Mouse (Mus musculus) brain, embryonic 18.5 days (tissue): ENCODE data around the gene Myadml2.

Source experiments
- DNase-seq: peaks from one replicate; pipeline ENCODE4 v3.0.0-alpha.2; 2012; ENCODE audit warnings: low read depth, low spot score

Myadml2 gene

DNA sequence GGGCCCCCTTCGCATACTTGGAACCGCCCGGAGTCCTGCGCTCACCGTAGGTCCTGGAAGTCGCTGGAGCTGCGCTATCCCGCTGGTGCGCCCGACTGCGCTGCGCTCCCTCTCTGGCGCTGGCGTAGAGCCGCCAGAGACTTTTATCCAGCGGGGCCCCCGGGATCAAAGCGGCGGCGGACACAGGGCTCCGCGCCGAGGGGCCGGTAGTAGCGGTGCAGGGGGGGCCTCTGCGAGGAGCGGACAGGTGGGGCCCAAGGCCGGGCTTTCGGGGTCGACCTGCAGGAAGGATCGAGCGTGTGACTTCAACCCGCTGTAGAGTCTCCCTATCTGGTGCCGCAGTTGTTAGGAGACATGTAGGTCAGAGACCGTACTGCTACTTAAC, 13.1 kb upstream of the Myadml2 start, which contains the start of gene Notum:
Gene Notum (minus strand): TSS at position 100 of the 385 bp plus-strand sequence.
- no peak for DNase-seq

- no peak for DNase-seq
These were observed 12.5 kb upstream of the Myadml2 start for GRCm38 (mm10) chr11:120660301-120661075.

DNA sequence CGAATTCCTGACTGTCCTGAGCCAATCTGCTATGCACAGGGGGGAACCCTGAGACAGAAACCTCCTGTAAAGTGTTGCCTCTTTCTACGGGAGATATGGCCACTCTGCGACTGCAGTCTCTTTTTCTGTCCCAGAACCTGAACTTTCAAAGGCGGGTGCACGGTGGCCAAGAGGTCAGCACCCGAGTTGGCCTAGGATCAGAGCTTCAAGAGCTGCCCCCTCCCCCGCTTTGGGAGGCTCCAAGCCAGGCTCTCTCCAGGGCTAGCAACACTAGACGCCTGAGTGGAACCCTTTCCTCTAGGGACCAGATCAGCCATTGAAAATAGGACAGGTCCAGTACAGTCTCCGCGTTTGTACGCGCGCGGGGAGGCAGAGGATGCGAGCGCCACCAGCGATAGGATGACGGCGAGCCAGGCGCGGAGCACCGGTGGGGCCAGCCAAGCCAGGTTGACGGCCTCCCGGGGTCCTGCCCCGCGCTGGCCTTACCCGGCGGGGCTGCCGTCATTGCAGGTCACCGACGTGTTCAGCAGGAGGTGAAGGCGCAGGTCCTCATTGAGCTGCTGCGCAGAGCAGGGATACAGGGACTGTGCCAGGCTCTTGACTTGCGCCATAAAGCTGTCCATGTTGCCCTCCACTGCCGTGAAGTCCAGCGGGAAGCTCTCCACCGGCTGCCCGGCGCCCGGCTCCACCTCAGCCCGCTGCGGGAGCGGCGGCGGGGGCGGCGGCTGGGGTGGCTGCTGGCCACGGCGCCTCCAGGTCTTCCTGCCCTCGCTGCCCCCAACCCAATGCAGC, 11.7 kb upstream of the Myadml2 start:
- no peak for DNase-seq

DNA sequence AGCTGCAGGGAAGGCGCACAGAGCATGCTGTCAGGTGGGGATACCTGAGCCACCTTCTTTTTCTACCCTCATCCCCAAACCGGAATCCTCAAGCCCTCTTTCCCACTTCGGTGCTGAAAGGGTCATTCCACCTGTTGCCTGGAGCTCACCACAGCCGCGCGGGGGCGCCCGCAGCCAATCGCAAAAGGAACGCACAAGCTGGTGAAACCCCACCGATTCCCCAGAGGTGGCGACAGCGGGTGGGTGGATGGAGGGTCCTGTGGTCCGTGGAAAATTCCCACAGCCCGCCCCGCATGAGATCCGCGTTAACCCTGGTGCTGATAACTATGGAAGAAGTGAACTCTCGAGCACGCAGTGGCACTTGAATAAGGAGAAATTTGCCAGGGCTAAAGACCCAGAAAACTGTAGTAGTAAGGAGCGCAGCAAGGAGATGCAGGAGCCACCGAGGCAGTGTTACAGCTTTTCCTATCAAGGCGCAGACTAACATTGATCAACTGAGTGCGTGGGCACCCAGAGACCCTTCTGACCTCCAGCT, 11.0 kb upstream of the Myadml2 start:
- DNase-seq = no peak

DNA sequence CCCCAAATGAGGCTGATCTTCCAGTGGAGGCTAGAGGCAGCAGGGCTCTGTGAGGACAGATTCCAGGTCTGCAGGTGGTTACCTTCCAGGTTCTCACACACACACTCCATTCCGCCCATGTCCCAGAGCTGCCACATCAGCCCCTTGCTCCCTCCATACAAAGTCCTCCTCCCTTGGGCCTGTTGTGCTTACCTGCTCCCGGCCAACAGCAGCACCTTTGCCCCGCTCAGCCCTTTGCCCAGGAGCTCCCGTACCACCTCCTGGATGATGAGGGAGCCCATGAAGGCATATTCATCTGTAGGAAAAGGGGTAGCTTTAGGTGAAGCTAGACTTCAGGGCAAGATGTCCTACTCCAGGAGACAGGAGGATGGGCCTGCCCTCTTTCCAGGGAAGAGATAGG, 9.3 kb upstream of the Myadml2 start:
- no peak for DNase-seq

DNA sequence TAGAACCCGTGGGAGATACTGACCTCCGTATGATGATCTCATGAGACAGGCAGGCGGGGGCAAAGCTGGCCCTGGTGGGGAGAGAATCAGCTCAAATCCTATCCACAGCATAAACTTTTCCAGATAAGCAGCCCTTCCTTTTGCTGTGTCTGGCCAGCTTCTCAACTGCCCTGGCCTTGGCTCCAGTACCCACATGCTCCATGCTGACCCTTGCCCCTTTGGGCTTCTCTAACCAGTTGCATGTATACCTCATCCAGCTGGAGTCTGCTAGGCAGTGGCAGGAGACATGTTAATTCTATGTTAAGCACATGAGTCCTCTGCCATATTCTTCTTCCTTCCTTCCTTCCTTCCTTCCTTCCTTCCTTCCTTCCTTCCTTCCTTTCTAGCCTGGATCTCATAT, 6.8 kb upstream of the Myadml2 start:
- DNase-seq = no peak

- no peak for DNase-seq
These were observed 3.9 kb upstream of the Myadml2 start for GRCm38 (mm10) chr11:120651872-120652271.

GRCm38 (mm10) chr11:120647047-120647830, 719 bp downstream of the Myadml2 start:
- DNase-seq = no peak

- DNase-seq = peak; percentile 84
These were observed 4.4 kb downstream of the Myadml2 start, which contains the start of gene Pycr1 for GRCm38 (mm10) chr11:120643601-120643987. Gene Pycr1, minus strand, starts transcription at chr11:120643769.

GRCm38 (mm10) chr11:120642939-120643600, 4.9 kb downstream of the Myadml2 start:
- no peak for DNase-seq

- no peak for DNase-seq
These were observed 6.1 kb downstream of the Myadml2 start for GRCm38 (mm10) chr11:120641869-120642268.

- no peak for DNase-seq
These were observed 6.7 kb downstream of the Myadml2 start for GRCm38 (mm10) chr11:120641255-120641654.

DNA sequence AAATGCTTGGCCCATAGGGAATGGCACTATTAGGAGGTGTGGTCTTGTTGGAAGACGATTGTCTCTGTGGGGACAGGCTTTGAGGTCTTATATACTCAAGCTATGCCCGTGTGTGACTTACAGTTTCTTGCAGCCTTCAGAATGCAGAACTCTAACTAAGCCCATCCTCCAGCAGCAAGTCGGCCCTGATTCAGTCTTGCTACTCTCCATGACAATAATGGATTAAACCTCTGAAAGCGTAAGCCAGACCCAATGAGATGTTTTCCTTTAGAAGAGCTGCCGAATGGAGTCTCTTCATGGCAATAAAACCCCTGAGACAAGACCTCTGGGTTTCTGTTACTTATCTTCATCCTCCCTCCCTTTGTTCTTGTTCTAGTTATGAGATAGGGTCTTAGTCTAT, 13.1 kb downstream of the Myadml2 start:
- no peak for DNase-seq

DNA sequence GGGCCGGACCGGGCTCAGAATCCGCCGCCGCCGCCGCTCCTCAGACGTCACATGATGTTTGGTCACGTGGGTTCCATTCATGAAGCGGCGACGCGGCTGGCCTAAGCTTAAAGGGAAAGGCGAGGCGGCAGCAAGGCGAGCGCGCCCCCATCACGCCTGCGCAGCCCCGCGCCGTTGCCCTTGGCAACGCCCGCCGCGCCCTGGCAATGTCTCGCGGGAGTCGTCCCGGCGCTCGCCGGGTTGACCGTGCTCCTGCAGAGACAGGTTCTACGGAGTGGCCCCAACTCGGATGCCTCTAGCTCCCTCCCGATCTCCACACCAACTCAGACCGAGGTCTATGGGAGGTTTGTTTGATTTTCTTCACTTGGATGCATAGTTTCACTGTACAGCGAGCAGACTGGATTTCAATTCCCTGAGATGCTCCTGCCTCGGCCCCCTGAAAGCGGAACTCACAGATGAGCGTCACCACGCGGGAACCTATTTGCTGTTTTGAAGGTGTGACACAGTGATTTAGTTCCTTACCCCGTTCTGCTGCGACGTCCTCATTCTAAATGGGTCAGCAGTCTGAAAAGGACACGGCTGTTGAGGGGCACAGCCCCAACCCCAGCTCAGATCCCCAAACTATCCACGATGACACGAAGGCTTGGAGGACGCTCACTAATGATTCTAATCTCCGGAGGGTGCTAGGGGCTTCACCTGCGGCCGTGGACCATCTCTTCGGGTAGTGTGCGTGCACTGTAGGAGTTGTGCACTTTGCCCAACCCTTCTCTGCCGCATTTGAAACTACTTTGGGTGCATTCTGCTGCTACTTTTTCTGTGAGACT, 14.2 kb downstream of the Myadml2 start, which contains the start of gene Mafg:
Gene Mafg (minus strand): TSS at position 81 of the 824 bp plus-strand sequence.
- DNase-seq = peak; percentile 87

DNA sequence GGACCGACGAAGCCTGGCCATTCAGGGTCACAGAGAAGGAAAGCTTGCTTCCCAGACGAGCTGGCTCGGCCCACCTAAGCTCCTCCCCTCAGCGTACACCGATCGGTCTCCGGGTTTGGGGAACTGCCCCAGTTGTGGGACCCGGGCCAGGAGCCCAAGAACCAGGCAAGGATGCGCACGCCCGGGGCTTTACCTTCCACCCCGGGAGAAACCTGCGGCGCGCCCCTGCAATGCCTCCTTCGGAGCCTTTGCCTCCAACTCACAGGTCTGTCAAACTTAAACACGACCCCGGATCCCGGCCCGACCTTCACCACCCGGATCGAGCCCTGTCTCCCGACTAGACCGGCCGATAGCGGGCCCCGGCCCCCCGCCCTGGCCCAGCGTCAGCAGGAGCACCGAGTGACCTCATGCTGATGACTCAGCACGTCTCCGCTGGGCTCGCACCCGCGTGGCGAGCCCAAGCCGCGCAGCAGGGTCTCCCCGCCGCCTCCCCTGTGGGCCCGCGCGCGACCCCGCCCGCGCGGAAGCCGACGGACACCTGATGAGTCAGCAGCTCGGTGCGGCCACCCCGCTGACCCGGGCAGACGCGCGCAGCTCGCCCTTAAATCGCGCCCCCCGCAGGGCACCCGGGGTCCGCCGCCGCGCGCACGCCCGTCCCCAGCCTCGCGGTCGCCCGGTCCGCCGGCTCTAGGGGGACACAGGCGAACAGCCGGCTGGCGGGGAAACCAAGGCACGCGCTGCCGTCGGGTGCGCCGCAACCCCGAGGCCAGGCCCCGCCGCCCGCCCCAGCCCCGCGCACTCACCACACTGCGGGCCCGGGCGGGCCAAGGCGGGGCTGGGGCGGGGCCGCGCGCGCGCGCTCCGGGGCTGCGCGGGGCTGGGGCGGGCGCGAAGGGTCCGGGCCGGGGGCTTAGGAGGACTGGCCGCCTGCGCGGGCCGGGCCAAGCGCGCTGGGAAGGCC, 15.1 kb downstream of the Myadml2 start:
- DNase-seq = no peak

DNA sequence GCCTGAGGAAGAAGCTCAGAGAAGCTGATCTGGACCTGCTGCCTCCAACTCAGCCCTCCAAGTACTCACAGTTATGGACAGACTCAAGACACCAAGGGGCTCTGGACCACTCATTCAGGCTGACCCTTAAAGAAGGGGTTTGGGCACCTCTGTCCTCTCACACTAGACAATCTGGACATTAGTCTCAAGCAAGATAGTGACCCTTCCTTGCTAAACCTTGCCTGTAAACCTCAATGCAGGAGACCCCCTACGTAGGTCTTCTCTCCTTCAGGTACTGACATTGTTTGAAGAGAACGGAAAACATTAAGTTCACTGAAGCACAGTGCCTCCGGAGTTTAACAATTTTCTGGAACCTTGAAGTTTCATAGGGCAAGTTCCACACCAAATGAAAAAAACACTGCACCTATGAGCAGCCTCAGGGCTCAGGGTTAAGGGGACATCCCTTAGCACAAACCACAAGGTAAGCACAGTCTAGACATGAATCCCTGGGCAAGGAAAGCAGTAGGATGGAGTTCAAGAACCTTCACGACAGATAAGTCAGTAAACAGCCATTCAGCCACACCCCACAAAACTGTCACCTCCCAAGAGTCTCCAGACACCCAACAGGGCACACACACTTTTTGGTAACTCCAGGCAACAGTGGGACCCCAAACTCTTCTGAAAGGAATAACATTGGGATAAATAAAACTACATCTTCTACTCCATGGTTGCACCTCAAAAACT, 16.1 kb downstream of the Myadml2 start:
- DNase-seq = no peak

- DNase-seq = no peak
These were observed 16.9 kb downstream of the Myadml2 start for GRCm38 (mm10) chr11:120630881-120631725.
